Mouse (Mus musculus) brain, embryonic 14.5 days (tissue): ENCODE data around the gene Rftn1.

Experiments used
- CTCF ChIP-seq: fragments of 200-500 bp; IDR thresholded peaks from 2 replicates; pipeline ENCODE4 v1.5.1; 2012; ENCODE audit warnings: inconsistent platforms, mild to moderate bottlenecking, moderate library complexity, borderline replicate concordance; ENCODE audit not compliant: insufficient read depth, insufficient read length; ENCODE audit errors: extremely low read depth
- POLR2A ChIP-seq: fragments of 200-500 bp; IDR thresholded peaks from 2 replicates; pipeline ENCODE4 v1.6.1; 2012; ENCODE audit warnings: mild to moderate bottlenecking, inconsistent platforms, borderline replicate concordance; ENCODE audit not compliant: poor library complexity, insufficient read depth, insufficient read length, severe bottlenecking; ENCODE audit errors: extremely low read depth

DNA sequence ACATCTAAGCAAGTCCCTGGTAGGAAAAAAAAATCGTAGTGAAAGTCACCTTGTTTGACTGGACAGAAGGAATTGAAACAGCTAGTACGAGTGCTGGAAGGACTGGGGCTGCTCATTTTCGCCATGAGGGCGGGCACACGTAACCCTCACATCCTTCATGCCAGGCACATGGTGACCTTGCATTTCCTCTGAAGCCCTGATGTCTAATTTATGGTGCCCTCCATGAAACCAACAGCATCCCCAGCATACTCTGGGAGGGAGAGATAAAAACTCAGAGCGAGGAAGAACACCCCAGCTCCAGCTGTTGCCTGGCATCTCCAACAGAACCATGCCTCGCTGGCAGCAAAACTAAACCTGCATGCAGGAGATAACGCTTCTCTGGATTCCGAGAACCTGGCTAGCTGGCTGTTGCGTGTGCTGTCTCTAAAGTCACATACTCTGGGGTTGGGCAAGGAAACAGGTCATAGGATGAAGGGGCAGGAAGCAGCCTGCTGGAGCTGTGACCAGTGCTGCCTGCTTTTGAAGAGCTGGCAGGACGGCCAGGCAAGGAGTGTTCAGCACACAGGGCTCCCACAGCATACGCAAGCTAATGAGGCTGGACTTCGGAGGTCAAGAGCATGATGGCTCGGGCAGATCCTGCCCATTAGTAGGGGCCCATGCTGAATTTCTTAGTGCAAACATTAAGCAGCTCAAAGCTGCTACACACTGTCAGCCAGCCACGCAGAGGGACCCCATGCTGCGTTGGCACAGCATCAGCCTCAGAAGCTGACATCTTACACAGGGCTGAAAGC lies 170.1 kb downstream of the Rftn1 start:
- TF ChIP-seq CTCF (no peak), POLR2A (no peak)
